Mouse (Mus musculus) telencephalon, adult 2 months (tissue): ENCODE data around the gene Clybl.

Source experiments
- DNase-seq: peaks from one replicate; pipeline ENCODE4 v3.0.0-alpha.2; 2011; ENCODE audit warnings: low read depth, low spot score

Gene Clybl

DNA sequence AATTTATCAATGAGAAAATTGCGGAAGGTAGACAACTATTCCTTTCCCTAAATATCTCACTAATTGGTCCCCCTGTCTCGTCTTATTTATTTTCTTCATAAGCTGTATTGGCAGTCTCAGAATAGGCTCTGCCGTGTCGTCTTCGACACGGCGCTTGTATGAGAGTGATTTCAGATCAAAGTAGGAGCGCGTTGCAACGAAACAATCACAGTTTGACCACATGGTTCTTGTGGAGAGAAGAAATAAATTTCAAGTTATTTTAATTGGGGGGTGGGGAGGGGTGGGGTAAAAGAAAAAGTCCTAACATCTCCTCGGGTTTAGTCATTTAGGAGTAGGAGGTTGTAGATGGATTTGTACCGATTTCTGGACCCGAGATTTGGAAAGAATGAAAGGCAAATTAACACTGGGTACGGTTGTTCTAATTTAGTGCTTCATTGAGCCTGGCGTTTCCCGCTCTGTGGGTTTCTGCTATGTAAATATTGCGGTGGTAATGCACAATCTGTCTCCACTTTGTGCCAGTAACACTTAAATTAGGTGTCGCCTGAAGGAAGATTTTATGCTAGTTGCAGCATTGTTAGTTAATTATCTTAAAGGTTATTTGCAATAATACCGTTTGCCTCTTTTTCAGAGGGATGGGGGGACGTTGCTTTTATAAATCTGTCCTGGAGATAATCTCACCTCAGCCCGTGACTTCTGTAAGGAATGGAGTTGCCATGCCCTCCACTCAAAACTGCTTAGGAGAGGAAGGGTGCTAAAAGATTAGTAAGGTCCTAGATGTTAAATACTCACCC lies 203.1 kb downstream of the Clybl start:
- no peak for DNase-seq

DNA sequence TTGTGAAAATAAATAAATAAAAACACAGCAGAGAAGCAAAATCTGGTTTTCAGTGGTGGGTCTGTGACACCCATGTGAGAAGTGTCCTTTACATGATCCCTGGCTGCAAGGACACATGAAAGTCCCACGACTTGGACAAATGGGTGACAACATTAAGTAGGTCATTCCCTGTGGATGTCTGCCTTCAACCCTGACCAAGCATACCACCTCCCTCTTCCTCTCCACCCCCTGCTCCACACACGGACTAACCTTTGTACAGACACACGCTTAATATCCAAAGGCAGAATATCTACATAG lies 203.7 kb downstream of the Clybl start:
- no peak for DNase-seq

DNA sequence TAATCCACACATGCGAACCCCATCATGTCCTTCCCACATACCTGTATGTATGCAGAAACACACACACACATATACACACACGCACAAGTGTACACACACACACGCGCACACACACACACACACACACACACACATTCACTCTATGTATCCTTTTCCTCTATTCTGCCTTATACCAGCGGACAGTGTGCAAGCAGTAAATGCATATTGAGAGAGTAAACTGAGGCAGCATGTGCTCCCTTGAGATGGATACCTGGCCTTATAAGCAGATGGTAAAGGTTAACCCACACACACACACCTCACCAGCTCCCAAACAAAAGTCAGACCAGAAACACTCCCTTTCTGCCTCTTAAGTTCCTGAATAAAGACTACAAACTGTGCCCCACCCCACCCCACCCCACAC lies 204.3 kb downstream of the Clybl start:
- DNase-seq, result no peak

DNA sequence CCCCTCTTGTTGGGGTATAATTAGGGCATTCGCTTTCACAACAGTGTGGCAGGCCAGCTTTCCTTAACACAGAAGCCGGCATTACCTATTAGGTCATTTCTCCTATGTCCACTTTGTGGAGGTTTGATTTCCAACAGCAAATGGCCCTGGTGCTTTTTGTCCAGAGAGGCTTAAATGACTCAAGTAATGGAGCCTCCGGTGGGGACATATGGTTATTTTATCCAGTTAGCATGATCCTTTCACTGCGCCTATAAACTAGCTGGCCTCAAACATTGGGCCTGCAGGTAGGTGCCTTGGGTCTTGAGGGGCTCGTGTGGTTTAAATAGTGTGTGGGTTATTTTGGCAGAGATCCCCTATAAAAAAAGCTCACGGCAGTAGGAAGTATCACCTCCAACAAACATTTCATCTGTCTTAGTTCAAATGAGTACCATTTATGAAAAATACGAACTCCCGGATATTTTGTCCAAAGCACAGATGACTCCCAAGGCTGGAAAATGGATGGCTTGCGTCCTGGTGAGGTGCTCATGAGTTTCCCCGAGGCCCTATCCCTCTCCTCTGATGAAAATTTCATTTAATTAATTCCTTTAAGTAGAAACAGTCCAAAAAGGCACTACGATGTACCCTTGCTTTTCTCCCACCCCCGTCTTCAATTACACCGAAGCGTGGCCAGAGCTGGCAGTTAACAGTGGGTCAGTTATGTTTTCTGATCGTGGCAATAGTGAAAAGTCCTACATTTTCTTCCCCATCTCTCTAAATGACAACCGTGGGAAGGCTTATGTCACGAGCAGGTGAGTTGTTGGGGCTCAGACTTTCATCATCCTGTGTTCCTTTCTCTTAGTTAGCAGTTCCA lies 205.0 kb downstream of the Clybl start:
- no peak for DNase-seq

DNA sequence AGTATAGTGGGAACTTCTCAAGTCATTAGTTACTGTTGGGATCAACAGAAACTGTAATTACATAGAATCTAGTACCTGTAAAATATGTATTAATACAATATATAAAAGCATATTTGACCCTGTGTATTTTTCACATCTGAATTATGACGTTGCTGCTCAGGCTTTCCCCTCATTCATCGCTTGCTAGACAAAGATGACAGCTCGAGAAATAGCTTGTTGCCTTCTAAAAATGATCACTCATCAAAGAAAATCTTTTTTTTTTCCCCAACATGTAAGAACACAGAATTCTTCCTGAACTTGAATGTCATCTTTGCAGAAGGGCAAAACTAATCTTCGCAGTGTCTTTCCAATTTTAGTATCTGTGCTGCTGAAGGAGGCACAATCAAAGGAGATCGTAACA lies 206.3 kb downstream of the Clybl start:
- no peak for DNase-seq

DNA sequence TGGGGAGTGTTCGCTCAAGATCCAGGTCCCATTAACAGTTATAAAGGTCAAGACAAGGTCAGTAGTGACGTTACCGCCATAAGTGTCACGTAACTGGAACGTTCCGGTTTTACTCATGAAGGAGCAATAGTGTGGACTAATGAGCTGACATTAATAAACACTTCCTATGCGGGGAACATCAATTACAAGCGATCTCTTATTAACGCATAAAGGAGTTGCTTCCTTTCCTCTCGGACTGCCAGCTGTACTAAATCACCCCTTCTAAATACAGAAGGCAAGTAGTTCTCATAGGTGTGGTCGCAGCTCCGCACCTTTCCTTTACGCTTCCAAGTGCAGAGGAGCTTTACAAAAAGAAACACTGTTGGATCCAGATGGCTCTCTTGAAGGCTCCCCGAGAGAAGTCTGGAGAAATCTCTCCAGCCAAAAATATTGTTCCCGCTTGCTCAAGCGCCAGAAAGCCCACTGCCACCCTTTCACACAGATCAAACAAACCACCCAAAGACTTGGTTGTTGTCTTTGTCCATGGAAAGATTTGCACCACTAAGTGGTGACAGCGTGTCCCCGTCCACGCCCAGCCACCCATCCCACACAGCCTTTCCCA lies 207.0 kb downstream of the Clybl start:
- no peak for DNase-seq

DNA sequence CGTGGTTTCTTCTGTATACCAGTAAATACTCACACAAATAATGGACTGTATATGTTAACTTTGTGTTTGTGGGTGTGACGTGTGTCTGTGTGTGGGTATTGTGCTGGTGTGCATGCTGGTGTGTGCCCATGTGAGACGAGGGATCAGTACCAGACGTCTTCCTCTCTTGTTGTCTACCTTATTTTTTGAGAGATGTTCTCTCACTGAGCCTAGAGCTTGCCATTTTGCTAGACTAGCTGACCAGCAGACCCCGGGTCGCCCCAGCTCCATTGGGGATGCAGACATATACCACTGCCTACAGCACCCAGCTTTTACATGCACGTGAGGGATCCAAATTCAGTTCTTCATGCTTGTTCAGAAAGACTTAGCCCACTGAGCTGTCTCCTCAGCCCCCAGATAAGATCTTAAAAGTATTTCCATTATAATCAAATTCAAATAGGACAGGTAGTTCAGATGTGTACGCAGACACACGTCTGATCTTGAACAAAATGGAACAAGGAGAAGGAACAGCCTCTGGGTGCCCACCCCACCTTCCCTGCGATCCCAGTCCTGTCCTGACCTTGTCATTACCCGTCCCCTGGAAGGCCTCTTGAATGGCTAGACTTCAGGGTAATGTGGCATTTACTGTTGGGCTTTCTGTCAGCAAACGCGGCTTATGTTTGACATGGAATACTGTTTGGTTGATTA lies 208.3 kb downstream of the Clybl start:
- DNase-seq, result no peak

DNA sequence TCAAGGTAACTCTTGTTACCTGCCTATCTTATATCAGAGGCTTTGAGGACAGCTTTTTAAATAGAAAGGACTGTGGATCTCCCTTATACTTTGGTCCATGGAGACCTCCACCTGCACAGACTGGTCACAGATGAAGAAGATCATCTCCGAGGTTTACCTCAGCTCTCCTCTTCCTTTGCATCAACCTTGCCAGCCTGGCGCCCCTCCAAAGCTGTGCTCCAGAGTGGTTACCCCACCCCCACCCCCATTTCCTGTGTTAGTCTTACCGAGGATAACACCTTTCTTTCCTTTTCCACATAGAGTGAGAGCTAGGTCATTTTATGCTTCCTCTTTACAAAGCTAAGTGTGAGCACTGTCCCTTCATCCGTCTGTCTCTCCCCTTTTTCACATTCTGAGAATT lies 209.4 kb downstream of the Clybl start:
- DNase-seq, result no peak

DNA sequence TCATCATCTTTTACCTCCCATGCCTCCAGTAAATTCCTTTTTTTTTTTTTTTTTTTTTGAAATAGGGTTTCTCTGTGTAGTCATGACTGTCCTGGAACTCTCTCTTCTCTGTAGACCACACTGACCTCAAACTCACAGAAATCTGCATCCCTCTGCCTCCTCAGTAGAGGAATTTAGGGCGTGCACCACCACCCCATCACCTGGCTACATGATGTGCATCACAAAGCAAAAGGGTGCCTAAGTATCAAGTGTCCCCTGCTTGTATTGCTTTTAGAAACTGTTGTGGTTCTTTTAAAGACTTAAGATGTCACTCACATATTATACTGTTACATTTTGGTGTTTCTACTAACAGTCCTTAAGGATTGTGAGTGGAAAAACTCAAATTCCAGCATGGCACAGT lies 211.6 kb downstream of the Clybl start:
- no peak for DNase-seq

DNA sequence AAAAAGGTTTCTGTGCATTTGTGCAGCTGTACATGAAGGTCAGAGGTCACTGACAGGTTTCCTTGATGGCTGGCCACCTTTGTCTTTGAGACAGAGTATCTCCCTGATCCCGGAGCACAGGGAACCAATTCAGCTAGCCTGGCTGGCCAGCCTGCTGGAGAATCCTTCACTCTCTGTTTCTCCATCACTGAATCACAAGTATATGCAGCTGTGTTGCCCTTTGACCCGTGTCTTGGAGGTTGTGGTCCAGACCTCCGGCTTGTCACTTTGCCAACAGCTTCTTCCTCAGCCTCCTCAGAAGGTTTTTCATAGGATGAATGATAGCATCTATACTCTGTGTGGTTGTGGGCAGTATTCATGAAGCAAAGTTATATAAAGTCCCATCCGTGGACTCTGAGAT lies 217.2 kb downstream of the Clybl start:
- DNase-seq, result no peak

DNA sequence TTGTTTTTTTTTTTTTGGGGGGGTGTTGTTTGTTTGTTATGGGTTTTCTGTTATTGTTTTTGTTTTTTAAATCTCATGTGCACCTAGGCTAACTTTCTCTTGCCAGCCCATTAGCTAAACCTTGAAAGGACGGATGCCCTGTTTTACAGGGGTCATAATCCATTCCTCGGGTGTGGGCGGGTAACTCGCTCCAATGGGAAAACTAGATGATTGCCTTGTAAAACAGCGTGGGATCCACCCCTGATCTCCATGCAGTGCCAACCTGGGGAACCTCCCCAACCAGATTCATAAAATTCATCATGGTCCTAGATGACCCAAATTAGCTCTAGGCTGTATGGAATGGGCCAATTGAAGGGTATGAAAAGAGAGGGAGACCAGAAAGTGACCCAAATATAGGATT lies 218.4 kb downstream of the Clybl start:
- DNase-seq, result no peak

DNA sequence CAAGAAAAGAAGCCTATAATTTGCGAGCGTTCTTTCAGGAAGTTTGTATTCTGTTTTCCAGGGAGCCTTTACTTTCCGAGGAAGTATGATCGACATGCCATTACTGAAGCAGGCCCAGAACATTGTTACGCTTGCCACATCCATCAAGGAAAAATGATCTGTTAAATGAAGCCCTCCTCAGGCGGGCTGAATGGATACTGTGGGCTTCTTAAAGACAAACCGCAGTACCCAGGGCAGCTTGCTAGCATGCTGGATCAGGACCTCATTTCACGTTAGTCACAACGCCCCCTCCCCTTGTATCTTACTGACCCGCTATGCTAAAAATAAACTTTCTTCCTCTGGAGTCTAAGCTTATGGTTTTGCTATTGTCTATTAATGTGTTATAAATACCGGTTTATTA lies 220.4 kb downstream of the Clybl start:
- DNase-seq, result no peak

DNA sequence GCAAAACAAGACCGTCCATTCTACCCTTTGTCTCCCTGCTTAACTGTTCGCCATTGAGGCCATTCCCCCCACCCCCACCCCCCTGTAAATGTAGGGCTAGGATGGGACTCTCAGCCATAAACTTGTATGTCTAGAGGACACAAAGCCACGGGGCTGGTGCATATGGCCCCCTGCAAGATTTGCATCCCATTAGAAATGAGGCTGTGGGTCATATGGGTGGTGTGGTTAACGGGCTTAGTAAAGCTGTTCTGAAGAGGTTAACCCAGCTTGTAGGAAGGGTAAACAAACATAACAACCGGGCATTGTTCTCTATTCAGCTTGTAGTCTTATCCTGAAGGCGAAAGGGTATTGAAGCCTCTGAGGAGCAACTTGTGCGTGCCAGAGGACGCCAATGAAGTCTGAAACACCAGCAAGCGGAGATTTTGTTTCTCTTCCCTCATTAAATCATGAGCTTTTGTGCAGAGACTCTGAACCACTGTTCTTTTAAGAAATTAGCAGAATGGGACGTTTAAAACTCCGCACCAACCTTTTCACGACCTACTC lies 221.3 kb downstream of the Clybl start:
- no peak for DNase-seq

DNA sequence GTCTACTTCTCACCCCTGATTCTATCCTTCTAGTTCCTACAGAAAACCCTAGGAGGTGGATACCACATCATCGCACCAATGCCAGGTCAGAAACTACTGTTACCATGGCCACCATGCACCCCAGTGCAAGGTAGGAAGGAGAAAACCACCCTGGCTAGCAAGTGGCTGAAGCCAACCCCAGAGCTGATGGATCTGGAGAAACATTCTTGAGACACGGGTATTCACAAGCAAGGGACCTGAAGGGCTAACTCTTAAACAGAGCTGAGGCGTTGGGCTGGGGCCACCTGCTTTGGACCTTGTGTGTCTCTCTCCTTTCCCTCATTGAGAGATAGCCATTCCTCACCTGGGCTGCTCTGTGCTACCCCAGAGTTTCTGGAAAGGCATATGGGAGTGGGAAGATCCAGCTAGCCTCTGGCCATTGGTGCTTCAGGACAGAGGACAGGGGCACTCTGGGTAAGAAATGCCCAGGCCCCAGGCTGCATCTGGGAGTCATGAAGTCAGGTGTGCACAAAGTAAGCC lies 222.0 kb downstream of the Clybl start:
- no peak for DNase-seq

DNA sequence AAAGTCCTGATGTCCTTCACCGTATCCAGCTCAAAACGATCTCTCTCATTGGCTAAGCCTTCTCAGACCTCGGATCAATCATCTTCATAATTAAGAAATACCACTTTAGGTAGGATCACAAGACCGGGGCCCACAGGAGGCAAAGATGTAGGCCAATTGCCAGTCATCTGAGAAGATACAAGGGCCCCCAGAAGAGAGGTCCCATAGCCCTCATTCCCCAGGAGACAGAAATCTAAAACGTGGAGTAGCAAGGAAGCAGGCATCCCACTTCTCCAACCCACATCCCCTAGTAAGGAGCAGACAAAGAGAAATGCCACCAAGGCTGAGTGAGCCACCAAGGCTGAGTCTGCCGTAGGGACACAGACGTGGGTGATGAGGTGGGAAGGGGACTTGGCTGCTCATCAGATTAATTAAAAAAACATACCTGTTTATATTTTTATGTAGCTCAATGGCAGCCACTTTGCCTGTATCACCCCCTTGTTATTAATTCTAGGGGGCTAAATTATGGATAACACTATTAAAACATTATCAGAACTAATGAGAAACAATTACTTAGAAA lies 223.2 kb downstream of the Clybl start:
- DNase-seq, result no peak

DNA sequence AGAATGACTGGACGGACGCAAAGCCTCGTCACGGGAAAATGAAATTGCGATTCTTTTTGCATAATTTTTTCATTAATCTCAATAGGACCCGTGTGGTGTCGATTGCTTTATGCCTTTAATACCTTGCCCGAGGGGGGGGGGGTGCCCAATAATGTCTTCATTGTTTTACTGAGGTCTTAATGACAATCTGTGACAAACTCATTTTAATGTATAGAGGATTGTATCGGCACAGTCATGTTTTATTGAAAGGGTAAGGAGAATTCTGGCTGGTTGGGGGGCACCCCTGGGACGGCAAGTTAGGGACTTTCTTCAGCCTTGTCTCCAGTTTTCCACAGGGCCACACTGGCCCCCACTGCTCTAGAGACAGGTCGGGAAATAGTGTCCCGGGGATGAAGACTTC lies 223.7 kb downstream of the Clybl start:
- no peak for DNase-seq

DNA sequence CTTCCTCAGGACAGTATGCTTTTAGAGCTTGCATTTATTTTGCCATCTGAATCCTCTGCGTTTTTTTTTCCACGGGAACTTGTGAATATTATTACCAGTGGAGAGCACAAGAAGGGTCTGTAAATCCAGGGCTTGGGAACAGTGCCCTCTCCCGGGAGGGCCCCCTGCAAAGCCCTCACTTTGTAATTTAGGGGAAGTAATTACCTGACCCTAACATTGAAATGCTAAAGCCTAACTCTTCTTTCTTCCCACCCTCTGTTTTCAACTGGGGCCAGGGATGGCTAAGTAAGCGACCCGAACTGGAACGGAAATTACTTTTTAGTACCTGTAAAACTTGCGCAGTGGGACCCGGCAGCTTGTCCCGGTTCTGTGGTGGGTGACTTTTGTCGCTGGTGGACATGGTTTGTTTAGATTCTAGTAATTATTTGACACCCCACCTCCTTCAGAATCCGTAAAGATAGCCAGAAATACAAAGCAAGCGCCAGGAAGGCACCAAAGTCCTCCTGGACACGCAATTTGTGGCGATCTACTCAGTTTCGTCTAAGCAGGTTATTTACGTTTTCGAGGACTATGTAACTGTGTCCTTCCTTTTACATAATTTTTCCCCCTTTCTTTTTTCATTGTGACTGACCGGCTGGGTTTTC lies 224.5 kb downstream of the Clybl start:
- DNase-seq, result no peak

DNA sequence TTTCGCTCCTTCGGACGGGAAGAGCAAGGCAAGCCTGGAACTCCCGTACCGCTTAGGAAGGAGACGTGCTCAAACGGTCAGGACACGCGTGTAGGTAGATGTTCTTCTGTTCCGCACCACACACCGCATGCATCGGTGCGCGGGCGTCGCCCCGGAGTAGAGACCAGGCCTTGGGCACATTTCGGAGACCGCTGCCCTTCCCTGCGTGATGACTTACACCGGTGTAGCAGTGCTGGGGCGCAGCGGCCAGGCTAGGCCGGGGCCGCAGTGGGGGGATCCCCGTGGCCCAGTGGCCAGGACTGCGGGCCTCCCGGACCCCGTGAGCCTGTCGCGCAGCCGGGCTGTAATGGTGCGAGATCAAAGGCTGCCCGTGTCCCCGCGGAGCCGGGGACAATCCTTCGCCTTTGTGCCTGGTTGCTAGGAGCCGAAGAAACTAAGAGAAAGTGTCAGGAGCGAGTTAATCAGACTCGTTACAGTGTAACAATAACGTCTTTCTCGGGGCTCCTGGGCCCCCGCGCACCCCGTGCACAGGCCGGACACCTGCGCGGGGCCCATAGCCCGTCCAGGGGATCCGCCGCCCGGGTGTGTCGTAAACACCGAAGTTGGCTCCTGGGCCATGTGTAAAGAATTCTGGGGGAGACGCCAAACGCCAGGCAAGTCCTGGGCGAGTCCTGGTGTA lies 225.2 kb downstream of the Clybl start:
- DNase-seq, result no peak

DNA sequence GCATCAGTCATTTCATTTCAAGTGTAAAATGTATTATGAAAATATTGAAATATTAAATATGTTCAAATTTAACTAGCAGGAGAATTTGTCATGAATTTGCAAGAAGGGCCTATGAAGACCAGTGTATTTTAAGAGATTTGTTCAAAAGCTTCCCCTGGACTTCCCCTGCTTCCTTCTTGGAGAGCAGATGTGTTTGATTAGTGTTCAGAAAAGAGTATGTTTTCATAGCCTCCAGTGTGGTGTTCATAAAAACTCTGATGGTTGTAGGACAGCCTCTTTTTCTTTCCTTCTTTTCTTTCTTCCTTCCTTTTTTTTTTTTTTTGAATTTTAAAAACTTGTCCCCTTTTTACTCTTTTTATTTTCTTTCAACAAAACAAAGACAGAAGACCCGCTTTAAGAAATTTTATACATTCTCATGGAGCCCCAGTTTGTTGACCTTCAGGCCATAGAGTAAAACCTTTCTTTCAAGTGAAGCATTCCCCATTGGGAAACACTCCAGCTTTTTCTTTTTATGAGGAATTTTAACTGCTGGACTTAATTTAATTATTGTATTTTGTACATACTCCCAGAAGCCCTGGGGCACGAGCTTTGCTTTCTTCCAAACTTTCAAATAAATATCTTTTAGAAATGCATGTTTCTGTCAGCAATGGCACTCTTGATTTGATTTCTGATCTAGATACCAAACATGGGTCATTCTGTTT lies 231.5 kb downstream of the Clybl start:
- no peak for DNase-seq

DNA sequence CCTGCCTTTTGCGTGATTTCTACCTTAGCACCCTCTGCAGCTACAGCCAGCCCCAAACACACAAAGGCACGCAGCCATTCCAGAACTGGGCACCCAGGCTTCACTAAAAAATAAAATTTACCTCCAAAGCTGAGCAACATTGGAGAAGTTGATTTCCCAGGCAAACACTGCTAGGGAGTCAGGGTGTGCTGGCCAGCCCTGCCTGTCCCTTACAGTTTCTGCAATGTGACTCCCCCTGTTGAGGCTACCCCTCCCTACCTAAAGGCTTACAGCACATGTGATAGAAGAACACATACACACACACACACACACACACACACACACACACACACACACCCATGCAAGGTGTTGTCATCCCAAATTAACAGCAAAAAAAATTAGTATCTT lies 232.0 kb downstream of the Clybl start:
- no peak for DNase-seq
